Mouse (Mus musculus) common myeloid progenitor, adult 5-6 weeks (primary cell): ENCODE data around the gene Mafk. TPM values are rescaled to one million over a fixed set of nuclear protein-coding genes. Genes with fewer than 3 reads are reported as not detected.
A peak's percentile ranks its signal among the peaks of the same experiment; 100 is the strongest.

Experiments used
- ATAC-seq: replicated peaks from 2 replicates; pipeline ENCODE4 v1.8.0; 2016; ENCODE audit warnings: low read depth, mild to moderate bottlenecking, moderate TSS enrichment, inconsistent platforms; ENCODE audit not compliant: poor library complexity, severe bottlenecking
- total RNA-seq: library from RNA; stranded (forward); fragments of 200-1000, 187-1606 nt; gene quantifications from 2 replicates; pipeline ENCODE4 v1.2.3, GENCODE M21; 2017

Mafk gene
- total RNA-seq, 1 experiment from 2014 or later = 36.0 TPM

DNA sequence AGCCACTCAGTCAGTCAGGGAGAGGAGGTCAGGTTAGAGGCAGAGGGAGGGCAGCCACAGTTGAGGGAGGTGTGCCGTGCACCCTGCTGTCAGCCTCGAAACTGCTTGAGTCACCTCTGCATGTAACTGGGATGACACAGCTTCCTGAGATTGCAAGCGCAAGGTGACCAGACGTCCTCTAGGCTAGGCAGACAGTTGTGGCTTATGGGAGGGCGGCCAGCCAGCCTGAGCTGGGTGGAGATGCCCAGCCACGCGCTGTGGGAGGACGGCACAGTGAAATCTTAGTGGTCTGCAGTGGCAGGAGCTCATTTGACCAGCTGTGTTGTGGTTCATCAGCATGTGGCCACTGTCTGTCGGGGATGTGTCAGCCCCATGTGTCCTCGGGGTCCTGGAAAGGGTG, 3.6 kb downstream of the Mafk start:
- peak; percentile 21 for ATAC-seq

GRCm38 (mm10) chr5:139796001-139796620, 4.8 kb downstream of the Mafk start:
- no peak for ATAC-seq

DNA sequence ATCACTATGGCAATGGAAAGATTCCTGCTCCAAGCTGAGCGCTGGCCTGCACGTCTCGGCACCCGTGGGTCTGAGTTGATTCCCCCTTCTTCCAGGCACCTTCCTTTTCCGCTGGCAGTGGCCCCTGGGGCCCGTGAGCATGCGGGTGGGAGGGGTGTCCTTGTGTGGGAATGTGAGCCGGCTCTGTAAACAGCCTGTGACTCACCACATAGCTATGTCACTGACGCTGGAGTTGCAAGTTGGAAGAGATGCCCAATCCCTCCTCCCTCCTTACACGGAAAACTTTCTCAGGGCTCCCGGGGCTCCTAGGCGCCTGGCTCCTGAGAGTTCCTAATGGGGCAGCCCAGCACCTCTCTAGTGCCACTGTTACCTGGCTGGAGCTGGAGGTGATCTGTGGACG, 5.6 kb downstream of the Mafk start:
- ATAC-seq = no peak

DNA sequence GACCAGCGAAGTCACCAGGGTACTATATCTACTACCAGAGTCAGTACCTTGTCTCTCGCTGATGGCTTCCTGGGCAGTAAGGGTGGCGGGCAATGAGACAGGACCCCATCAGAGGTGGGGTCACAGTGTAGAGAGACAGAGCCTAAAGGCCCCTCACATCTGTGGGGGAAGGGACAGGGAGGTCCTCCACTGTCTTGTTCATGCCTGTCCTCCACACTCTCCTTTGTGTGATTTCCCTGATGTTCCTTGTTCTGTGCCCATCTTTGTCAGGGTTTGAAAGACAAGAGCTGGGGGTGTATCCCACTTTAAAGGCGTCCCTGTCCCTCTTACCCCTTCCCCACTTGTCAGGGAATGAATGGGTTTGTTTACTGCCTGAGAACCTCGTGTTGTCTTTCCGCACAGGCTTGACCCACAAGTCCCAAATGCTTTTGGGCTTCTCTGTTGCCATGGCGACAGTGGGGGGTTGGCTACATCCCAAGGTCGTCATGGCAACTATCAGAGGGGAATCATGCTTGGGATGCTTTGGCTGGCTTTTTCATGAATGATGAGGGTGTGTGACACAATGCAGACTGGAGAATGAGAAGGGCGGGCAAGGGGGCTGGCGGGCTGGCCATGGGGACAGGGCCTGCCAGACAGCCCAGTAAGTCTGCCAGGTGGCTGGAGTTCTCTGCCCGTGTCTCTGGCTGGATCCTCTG, 6.3 kb downstream of the Mafk start:
- ATAC-seq = no peak

DNA sequence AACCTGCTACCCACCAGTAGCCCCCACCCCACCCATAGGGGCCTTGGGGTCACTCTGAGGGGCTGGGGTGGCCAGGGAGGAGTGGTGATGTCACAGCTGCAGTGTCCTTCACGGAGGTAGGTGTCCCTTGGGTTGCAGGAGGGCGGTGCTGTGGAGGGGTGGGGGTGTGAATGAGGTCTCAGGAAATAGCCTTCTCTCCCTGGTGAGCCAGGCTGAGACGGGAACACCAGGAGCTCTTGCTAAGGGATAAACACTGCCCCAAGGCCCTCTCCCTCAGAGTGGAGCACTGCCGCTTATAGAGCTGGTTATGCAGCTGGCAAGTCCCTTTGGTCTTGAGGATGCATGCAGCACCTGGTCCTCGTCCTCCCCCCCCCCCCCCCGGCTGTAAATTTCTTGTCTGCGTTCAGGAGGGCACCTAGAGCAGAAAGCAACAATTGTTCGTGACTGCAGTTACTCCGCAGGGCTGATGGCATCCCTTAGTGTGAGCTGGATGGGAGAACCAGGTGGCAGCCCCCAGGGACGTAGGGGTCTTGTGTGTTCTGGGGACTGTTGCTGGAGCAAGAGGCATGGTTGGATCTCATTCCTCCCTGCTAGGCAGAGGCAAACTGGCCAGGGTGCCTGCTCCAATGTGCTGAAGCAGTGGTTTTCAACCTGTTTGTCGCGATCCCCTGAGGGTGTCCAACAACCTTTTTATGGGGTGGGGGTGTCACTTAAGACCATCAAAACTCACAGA, 7.0 kb downstream of the Mafk start:
- no peak for ATAC-seq

DNA sequence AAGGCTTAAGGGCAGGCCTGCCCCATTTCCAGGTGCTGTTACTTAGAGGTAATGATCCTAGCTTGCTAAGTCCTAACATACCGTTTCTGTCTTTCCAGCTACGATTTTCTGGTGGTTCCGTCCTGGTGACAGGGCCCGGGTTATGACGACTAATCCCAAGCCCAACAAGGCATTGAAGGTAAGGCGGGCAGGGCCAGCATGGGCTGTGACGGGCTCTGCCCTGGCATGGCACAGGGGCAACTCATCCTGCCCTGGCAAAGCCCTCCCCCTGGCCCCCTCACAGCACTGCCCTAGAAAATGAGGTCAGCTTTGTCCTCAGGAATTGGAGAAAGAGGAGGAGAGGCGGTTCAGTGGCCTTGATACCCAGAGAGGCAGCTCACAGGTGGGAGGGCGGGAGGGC, 7.7 kb downstream of the Mafk start:
- ATAC-seq = no peak

DNA sequence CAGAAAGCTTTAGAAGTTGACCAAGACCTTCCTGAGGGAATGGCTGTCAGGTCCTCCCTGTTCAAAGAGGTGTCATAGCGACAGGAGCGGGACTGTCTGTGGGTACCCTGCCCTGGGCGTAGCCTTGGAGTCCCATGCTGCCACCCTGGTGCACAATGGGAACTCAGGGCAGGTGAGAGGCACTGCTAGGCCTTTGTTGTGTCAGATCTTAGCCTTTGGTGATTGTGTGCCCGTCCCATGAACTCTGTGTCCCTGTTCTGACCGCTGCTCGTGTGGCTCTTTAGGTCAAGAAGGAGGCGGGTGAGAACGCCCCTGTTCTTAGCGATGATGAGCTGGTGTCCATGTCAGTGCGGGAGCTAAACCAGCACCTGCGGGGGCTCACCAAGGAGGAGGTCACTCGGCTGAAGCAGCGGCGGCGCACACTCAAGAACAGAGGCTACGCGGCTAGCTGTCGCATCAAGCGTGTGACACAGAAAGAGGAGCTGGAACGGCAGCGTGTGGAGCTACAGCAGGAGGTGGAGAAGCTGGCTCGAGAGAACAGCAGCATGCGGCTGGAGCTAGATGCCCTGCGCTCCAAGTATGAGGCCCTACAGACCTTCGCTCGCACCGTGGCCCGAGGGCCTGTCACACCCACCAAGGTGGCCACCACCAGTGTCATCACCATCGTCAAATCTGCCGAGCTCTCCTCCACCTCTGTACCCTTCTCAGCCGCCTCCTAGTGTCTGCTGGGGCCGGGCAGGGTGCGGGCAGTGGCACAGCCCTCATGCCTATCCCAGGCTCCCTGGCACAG, 8.7 kb downstream of the Mafk start:
- no peak for ATAC-seq

DNA sequence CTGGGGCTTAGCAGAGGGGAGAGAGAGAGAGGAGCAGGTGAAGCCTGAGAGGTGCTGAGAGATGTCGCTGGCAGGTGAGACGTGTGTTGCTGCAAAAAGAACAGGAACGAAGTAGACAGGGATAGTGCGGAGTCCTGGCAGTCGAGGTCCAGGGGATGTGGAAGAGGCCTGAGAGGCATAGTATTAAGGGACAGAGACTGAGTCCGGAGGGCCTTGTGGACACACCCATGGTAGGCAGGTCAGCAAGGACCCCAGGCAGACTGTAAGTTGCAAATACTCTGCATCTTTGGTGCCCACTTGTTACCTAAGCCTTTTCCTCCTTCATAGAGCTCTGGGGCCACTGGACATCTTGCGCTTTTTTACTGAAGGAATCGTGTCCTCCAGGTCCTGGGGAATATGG, 9.9 kb downstream of the Mafk start:
- no peak for ATAC-seq

- no peak for ATAC-seq
Observed at GRCm38 (mm10) chr5:139801880-139802279, 10.6 kb downstream of the Mafk start.

- ATAC-seq = no peak
Observed at GRCm38 (mm10) chr5:139803165-139803564, 11.9 kb downstream of the Mafk start.

GRCm38 (mm10) chr5:139803601-139804102, 12.3 kb downstream of the Mafk start:
- peak; percentile 34 for ATAC-seq

GRCm38 (mm10) chr5:139804107-139804551, 12.8 kb downstream of the Mafk start:
- ATAC-seq = peak; percentile 87

- peak; percentile 19 for ATAC-seq
Observed at GRCm38 (mm10) chr5:139804573-139805111, 13.3 kb downstream of the Mafk start.

DNA sequence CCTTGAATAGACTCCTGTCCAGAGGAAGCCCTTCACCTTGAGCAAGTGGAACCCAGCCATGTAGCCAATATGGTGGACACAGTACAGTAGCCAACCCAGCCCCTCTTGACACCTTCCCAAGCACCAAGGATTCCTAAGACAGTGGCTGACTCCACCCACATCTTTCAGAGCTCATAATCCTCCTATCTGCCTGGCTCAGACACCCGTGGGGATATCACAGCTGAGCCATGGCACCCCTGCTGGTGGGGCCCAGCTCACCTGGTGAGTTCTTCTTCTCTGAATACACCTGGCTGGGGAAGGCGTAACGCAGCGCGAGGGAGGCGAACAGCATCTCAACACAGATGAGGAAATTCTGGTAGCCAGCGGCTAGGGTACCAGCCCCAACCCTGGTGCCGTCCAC, 14.6 kb downstream of the Mafk start:
- no peak for ATAC-seq

DNA sequence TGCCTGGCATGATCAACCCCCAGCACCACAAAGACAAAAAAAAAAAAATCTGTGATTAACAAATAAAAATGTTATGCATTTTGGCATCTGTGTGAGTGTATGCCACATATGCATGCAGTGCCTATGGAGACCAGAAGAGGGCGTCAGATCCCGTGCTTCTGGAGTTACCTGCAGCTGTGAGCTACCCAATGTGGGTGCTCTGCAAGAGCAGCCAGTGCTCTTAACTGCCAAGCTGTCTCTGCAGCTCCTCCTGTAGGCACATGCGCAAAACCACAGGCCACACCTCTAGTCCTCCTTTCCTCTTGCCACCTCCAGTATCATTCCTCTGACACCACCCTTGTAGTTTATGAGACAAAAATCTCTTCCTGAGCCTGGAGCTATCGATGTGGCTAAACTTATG, 18.1 kb downstream of the Mafk start:
- ATAC-seq = peak; percentile 45

DNA sequence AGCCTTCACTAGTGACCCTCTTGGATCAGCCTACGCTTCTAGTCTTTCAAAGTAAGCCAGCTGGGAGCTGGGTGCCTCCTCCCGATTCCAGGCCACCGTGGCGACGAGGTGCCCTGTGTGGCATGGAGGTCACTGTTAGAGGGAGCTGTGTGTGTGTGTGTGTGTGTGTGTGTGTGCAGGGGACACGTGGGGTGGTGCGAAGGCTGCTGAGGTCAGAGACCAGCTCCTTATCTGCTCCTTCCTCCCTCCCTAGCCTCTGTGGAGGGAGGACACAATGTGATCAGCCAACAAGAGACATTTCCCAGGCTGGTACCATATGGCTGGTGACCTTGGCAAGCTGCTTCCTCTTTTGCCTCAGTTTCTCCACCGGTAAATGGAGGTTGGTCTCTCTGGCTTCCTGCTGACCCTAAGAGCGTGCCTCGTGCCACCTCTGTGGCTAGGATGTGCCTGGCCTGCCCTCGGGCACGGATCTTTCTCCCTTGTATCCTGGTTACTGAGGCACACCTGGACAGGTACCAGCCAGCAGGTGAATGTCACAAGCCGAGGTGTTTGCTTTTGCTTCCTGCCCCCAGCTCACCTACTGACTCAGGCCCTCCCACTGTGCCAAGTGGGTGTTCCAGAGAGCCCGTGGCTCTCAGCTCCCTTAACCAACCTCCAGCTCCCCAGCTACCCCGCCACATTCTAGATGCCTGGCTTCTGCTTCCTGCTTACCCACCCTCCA, 20.5 kb downstream of the Mafk start:
- peak; percentile 45; the same call in 1 of the 2 replicates for ATAC-seq

DNA sequence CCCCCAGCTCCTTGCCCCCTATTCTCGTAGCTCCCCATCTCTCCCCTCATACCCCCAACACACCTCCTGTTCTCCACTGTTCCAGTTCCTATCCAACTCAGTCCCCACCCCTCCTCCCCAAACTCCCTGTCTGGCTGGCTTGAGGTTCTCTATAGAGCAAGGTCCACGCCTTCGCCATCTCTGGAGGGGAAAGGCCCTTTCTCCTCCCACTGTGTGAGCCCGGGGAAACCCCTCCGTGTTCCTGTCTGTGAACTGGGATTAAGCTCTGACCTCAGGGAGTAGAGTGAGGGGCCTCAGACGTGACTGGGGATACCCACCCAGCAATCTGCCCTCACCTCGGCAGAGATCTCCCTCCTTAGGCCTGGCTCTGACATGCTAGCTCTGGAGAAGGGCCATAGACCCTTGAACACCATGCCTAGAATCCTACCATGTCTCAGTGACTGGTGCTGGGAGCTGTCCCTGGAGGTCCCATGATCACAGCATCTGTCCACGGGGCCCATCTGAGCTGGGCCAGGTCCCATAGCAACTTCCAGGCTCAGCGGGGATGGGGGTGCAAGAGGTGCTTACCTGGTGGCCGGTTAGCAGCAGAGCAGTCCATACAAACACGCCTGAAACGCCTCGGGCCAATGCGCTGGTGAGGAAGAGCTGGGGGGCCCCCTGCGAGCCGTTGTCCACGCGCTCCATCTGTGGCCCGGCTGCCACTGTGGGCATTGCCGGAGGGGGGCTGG, 21.2 kb downstream of the Mafk start:
- no peak for ATAC-seq

GRCm38 (mm10) chr5:139813126-139813490, 21.8 kb downstream of the Mafk start:
- no peak for ATAC-seq

GRCm38 (mm10) chr5:139813963-139814381, 22.7 kb downstream of the Mafk start:
- no peak for ATAC-seq
